Mouse (Mus musculus) retina, adult 2 months (tissue): ENCODE data around the gene Rps3.

Experiments used
- DNase-seq: peaks from one replicate; pipeline ENCODE4 v3.0.0-alpha.2; 2012; ENCODE audit warnings: low read depth, low spot score

Rps3 gene

GRCm38 (mm10) chr7:99476558-99477114 is 6.9 kb downstream of the Rps3 start:
- DNase-seq, result no peak

GRCm38 (mm10) chr7:99475562-99475911 is 8.0 kb downstream of the Rps3 start:
- DNase-seq, result no peak

- no peak for DNase-seq
Observed at GRCm38 (mm10) chr7:99474836-99475561, 8.5 kb downstream of the Rps3 start.

GRCm38 (mm10) chr7:99473638-99474407 is 9.7 kb downstream of the Rps3 start:
- no peak for DNase-seq

- no peak for DNase-seq
Observed at GRCm38 (mm10) chr7:99471578-99471977, 12.0 kb downstream of the Rps3 start.

- DNase-seq, result no peak
Observed at GRCm38 (mm10) chr7:99469680-99470405, 13.7 kb downstream of the Rps3 start.

GRCm38 (mm10) chr7:99468283-99469132 is 15.0 kb downstream of the Rps3 start:
- DNase-seq, result no peak

- no peak for DNase-seq
Observed at GRCm38 (mm10) chr7:99467916-99468282, 15.6 kb downstream of the Rps3 start.

- DNase-seq, result no peak
Observed at GRCm38 (mm10) chr7:99465811-99466210, 17.7 kb downstream of the Rps3 start, which contains the start of gene Klhl35. Gene Klhl35 (plus strand): TSS chr7:99466004.

- DNase-seq, result no peak
Observed at GRCm38 (mm10) chr7:99463120-99463519, 20.4 kb downstream of the Rps3 start.

- DNase-seq, result no peak
Observed at GRCm38 (mm10) chr7:99459888-99460652, 23.5 kb downstream of the Rps3 start.

GRCm38 (mm10) chr7:99458849-99459248 is 24.7 kb downstream of the Rps3 start:
- DNase-seq, result no peak

- DNase-seq, result no peak
Observed at GRCm38 (mm10) chr7:99454044-99454443, 29.5 kb downstream of the Rps3 start.

GRCm38 (mm10) chr7:99452859-99453258 is 30.7 kb downstream of the Rps3 start:
- DNase-seq, result no peak

- DNase-seq, result peak; percentile 75
Observed at GRCm38 (mm10) chr7:99450703-99451102, 32.8 kb downstream of the Rps3 start.

GRCm38 (mm10) chr7:99449751-99450150 is 33.8 kb downstream of the Rps3 start:
- DNase-seq, result no peak

- no peak for DNase-seq
Observed at GRCm38 (mm10) chr7:99449063-99449462, 34.5 kb downstream of the Rps3 start.

GRCm38 (mm10) chr7:99448619-99449018 is 34.9 kb downstream of the Rps3 start:
- DNase-seq, result no peak

GRCm38 (mm10) chr7:99447323-99447722 is 36.2 kb downstream of the Rps3 start:
- no peak for DNase-seq

- DNase-seq, result no peak
Observed at GRCm38 (mm10) chr7:99445833-99446232, 37.7 kb downstream of the Rps3 start.
